Mouse (Mus musculus): ENCODE measurements at regions not wholly inside any gene's neighbourhood (a gene's known extent, or its start where the extent isn't known, plus 50 kb on each side); places are given as distances from the start of the nearest gene placed in this dataset.

DNA sequence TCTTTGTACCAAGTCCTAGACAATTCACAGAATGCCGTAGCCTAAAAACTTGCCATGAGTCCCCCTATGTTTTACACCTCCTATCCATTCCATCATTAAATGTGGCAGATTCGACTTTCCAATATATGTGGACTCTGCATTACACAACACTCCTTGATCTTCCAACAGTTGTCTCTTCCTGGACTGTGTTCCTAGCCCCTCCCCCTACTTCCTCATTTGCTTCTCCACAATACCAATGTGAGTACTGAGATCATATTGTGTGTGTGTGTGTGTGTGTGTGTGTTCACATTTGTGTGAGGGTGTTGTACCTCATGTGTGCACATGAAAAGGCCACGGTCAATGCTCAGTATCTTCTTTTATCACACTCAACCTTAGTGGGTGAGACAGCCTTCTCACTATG lies 144.5 kb upstream of the Klf6 start:
- Histone ChIP-seq H3K36me3 (ENCODE audit: control insufficient read depth, insufficient read depth, low read length, poor library complexity, severe bottlenecking) (no peaks in the 10 kb centered on the region), H3K4me3 (ENCODE audit: insufficient read depth in 1 of 2, low read depth in 1 of 2, low read length in 2 of 2, poor library complexity in 1 of 2, severe bottlenecking in 1 of 2) (no peak overlapping the region), H3K9me3 (ENCODE audit: control insufficient read depth, insufficient read depth, low read depth, low read length) (no peaks in the 10 kb centered on the region), H3K9ac (ENCODE audit: insufficient read depth, low read depth, low read length, poor library complexity, severe bottlenecking) (no peak overlapping the region), H3K4me1 (ENCODE audit: control insufficient read depth in 2 of 2, insufficient read depth in 2 of 2, low read length in 2 of 2, poor library complexity in 1 of 2) (no peaks in the 10 kb centered on the region), H3K27ac (ENCODE audit: insufficient read depth, low read depth, low read length, poor library complexity, severe bottlenecking) (no peak overlapping the region)
- no peak for TF ChIP-seq HCFC1 (IDR thresholded peaks at IDR 0.05; ENCODE audit: borderline replicate concordance, insufficient read depth, low read length)
- no peak for TF ChIP-seq ZC3H11A (IDR thresholded peaks at IDR 0.05; ENCODE audit: borderline replicate concordance, low read depth, low read length)
- TF ChIP-seq MAFK (IDR thresholded peaks at IDR 0.05; ENCODE audit: insufficient read depth, low read depth, low read length): no peak
- in situ Hi-C loops (cut with MboI; ENCODE audit: low sequenced_read_pairs in 2 of 2, unreplicated experiment in 2 of 2): no loop called here
- DNase-seq (ENCODE audit: low read depth, low spot score): no peak

DNA sequence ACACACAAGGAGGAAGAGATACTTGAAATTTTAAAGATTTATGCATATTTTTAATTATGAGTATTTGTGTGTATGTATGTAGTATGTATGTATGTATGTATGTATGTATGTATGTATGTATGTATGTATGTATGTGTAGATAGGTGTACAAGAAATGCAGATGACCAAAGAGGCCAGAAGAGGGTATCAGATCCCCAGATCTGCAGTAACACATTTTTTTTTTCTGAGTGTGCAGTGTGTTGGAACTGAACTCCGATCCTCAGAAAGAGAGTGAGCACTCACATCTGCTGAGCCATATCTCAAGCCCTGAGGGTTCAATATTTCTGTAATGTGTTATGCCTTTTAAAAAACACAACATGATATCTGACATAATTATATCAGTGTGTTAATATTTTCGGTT lies 138.0 kb upstream of the Klf6 start:
- Histone ChIP-seq H3K4me1 (ENCODE audit: control insufficient read depth in 2 of 2, insufficient read depth in 2 of 2, low read length in 2 of 2, poor library complexity in 1 of 2) (peaks cover 0 to 2% of the 10 kb centered on the region in 2 experiments; a peak in 1 of 4 replicates), H3K9me3 (ENCODE audit: control insufficient read depth, insufficient read depth, low read depth, low read length) (no peaks in the 10 kb centered on the region), H3K9ac (ENCODE audit: insufficient read depth, low read depth, low read length, poor library complexity, severe bottlenecking) (no peak overlapping the region), H3K4me3 (ENCODE audit: insufficient read depth in 1 of 2, low read depth in 1 of 2, low read length in 2 of 2, poor library complexity in 1 of 2, severe bottlenecking in 1 of 2) (no peak overlapping the region), H3K27ac (ENCODE audit: insufficient read depth, low read depth, low read length, poor library complexity, severe bottlenecking) (no peak overlapping the region), H3K36me3 (ENCODE audit: control insufficient read depth, insufficient read depth, low read length, poor library complexity, severe bottlenecking) (no peaks in the 10 kb centered on the region)
- in situ Hi-C loops (cut with MboI; ENCODE audit: low sequenced_read_pairs in 2 of 2, unreplicated experiment in 2 of 2): no loop called here
- DNase-seq (ENCODE audit: low read depth, low spot score): no peak
- TF ChIP-seq MAFK (IDR thresholded peaks at IDR 0.05; ENCODE audit: insufficient read depth, low read depth, low read length): no peak
- TF ChIP-seq ZC3H11A (IDR thresholded peaks at IDR 0.05; ENCODE audit: borderline replicate concordance, low read depth, low read length): no peak
- TF ChIP-seq ZNF384 (IDR thresholded peaks at IDR 0.05; ENCODE audit: low read depth, low read length): no peak
- no peak for TF ChIP-seq CHD2 (IDR thresholded peaks at IDR 0.05; ENCODE audit: low read depth, low read length)
- TF ChIP-seq HCFC1 (IDR thresholded peaks at IDR 0.05; ENCODE audit: borderline replicate concordance, insufficient read depth, low read length): no peak

DNA sequence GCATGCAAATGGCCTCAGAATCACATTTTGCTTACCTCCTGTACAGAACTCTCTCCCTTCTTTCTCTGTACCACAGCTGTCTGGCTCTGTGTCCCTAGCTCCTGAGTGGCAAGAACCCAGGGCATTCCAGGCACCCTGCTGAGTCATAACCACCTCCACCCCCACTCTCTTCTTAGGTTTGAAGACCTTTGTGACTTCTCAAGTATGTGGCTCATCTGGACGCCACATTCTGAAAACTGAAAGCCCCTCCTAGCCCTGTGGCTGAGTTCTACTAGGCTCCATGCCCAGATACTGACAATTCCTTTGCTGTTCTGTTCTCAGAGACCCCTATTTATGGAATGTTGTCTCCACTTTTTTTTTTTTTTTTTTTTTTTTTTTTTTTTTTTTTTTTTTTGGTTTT lies 136.9 kb upstream of the Klf6 start:
- no peak overlapping the region for H3K27ac ChIP-seq (ENCODE audit: insufficient read depth, low read depth, low read length, poor library complexity, severe bottlenecking)
- no peak overlapping the region for H3K9ac ChIP-seq (ENCODE audit: insufficient read depth, low read depth, low read length, poor library complexity, severe bottlenecking)
- no peaks in the 10 kb centered on the region for H3K9me3 ChIP-seq (ENCODE audit: control insufficient read depth, insufficient read depth, low read depth, low read length)
- peak; percentile 91 for TF ChIP-seq ZNF384 (IDR thresholded peaks at IDR 0.05; ENCODE audit: low read depth, low read length)
- TF ChIP-seq CHD2 (IDR thresholded peaks at IDR 0.05; ENCODE audit: low read depth, low read length): no peak
- peaks cover 0 to 5% of the 10 kb centered on the region in 2 experiments; a peak in 2 of 4 replicates for H3K4me1 ChIP-seq (ENCODE audit: control insufficient read depth in 2 of 2, insufficient read depth in 2 of 2, low read length in 2 of 2, poor library complexity in 1 of 2)
- no peak for DNase-seq (ENCODE audit: low read depth, low spot score)
- in situ Hi-C loops (cut with MboI; ENCODE audit: low sequenced_read_pairs in 2 of 2, unreplicated experiment in 2 of 2): no loop called here
- no peak overlapping the region for H3K4me3 ChIP-seq (ENCODE audit: insufficient read depth in 1 of 2, low read depth in 1 of 2, low read length in 2 of 2, poor library complexity in 1 of 2, severe bottlenecking in 1 of 2)
- no peaks in the 10 kb centered on the region for H3K36me3 ChIP-seq (ENCODE audit: control insufficient read depth, insufficient read depth, low read length, poor library complexity, severe bottlenecking)

DNA sequence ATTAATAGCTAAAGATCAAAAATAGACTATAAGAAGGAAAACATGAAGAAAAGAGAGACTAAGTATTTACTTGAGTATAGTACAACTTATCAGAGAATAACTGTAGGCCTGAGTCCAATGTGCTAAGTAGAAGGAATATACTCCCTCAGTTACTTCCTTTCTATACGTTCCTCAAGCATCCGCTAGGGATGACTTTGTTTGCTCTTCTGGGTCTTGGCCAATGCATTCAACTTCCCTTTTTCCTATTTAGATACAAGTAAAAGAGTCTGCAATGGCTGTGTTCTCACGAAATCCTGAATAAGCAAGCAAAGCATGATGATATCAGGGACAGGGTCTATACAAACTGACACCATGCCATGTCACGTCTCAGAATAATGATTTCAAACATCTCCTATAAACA lies 135.3 kb upstream of the Klf6 start:
- Histone ChIP-seq H3K36me3 (ENCODE audit: control insufficient read depth, insufficient read depth, low read length, poor library complexity, severe bottlenecking) (no peaks in the 10 kb centered on the region), H3K4me3 (ENCODE audit: insufficient read depth in 1 of 2, low read depth in 1 of 2, low read length in 2 of 2, poor library complexity in 1 of 2, severe bottlenecking in 1 of 2) (no peak overlapping the region), H3K27ac (ENCODE audit: insufficient read depth, low read depth, low read length, poor library complexity, severe bottlenecking) (no peak overlapping the region), H3K9ac (ENCODE audit: insufficient read depth, low read depth, low read length, poor library complexity, severe bottlenecking) (no peak overlapping the region), H3K4me1 (ENCODE audit: control insufficient read depth in 2 of 2, insufficient read depth in 2 of 2, low read length in 2 of 2, poor library complexity in 1 of 2) (peaks cover 0 to 5% of the 10 kb centered on the region in 2 experiments; a peak in 2 of 4 replicates), H3K9me3 (ENCODE audit: control insufficient read depth, insufficient read depth, low read depth, low read length) (no peaks in the 10 kb centered on the region)
- DNase-seq (ENCODE audit: low read depth, low spot score): no peak
- in situ Hi-C loops (cut with MboI; ENCODE audit: low sequenced_read_pairs in 2 of 2, unreplicated experiment in 2 of 2): no loop called here
- TF ChIP-seq HCFC1 (IDR thresholded peaks at IDR 0.05; ENCODE audit: borderline replicate concordance, insufficient read depth, low read length) (no peak), ZC3H11A (IDR thresholded peaks at IDR 0.05; ENCODE audit: borderline replicate concordance, low read depth, low read length) (no peak), ZNF384 (IDR thresholded peaks at IDR 0.05; ENCODE audit: low read depth, low read length) (no peak), MAFK (IDR thresholded peaks at IDR 0.05; ENCODE audit: insufficient read depth, low read depth, low read length) (no peak), CHD2 (IDR thresholded peaks at IDR 0.05; ENCODE audit: low read depth, low read length) (no peak)

DNA sequence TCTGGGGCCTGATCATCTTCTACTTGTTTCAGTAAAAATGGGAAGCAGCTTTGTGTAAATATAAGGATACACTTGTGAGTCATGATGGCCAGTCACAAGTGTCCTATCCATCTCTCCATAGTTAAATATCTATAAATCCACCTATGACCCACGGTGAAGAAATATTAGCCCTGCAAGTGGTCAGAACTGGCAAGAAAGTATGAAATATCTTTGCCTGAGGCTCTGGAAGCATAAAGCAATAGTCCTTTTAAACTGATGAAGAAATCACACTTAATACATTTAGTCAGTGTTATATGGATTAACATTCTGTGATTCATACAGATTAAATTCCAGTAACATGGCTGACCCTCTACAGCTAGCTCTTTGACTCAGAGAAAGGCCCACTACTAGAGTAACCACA lies 134.8 kb upstream of the Klf6 start:
- in situ Hi-C loops (cut with MboI; ENCODE audit: low sequenced_read_pairs in 2 of 2, unreplicated experiment in 2 of 2): no loop called here

More for the DNA sequence above, 134.8 kb upstream of the Klf6 start:
- no peaks in the 10 kb centered on the region for H3K36me3 ChIP-seq (ENCODE audit: control insufficient read depth, insufficient read depth, low read length, poor library complexity, severe bottlenecking)
- no peak for DNase-seq (ENCODE audit: low read depth, low spot score)
- TF ChIP-seq CHD2 (IDR thresholded peaks at IDR 0.05; ENCODE audit: low read depth, low read length): no peak
- TF ChIP-seq HCFC1 (IDR thresholded peaks at IDR 0.05; ENCODE audit: borderline replicate concordance, insufficient read depth, low read length): no peak
- no peaks in the 10 kb centered on the region for H3K9me3 ChIP-seq (ENCODE audit: control insufficient read depth, insufficient read depth, low read depth, low read length)
- H3K27ac ChIP-seq (ENCODE audit: insufficient read depth, low read depth, low read length, poor library complexity, severe bottlenecking): no peak overlapping the region
- no peak overlapping the region for H3K4me3 ChIP-seq (ENCODE audit: insufficient read depth in 1 of 2, low read depth in 1 of 2, low read length in 2 of 2, poor library complexity in 1 of 2, severe bottlenecking in 1 of 2)
- H3K9ac ChIP-seq (ENCODE audit: insufficient read depth, low read depth, low read length, poor library complexity, severe bottlenecking): no peak overlapping the region
- H3K4me1 ChIP-seq (ENCODE audit: control insufficient read depth in 2 of 2, insufficient read depth in 2 of 2, low read length in 2 of 2, poor library complexity in 1 of 2): peaks cover 0 to 5% of the 10 kb centered on the region in 2 experiments; a peak in 2 of 4 replicates

All from ES-E14 (cell line).